Mouse (Mus musculus): ENCODE results near the gene Atoh8.

DNA sequence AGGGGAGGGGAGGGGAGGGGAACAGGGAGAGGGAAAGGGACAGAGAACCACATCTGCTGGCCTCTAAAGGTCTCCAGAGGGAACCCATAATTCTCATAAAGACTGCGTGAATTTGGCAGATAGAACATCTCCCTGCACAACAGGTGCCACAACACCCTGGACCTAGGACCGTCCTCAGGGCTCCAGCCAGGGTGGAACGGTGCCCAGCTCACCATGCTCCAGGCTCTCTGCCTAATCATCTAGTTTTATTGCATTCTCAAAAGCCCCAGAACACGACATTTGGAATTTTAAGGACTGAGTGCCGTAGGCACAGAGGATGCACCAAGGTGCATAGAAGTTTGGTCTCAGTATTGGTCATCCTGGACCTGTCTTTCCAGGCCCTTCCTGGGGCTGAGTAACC lies 34.9 kb upstream of the Atoh8 start:
- TF ChIP-seq POLR2A (IDR thresholded peaks at IDR 0.05; ENCODE audit: borderline replicate concordance, extremely low read depth, insufficient read depth, insufficient read length, poor library complexity, severe bottlenecking) (no peak), CTCF (IDR thresholded peaks at IDR 0.05; ENCODE audit: borderline replicate concordance, extremely low read depth, insufficient read depth, insufficient read length) (no peak)
